Mouse (Mus musculus): Measurements from ENCODE around the gene Mrps16. TPM values are rescaled to one million over a fixed set of nuclear protein-coding genes. Genes with fewer than 3 reads are reported as not detected.

Mrps16 gene
- total RNA-seq (2015) (60.7 and 78.0 TPM in 2 replicates), total RNA-seq (2017) (22.2 and 43.8 TPM in 2 replicates)

- ATAC-seq (ENCODE audit: poor library complexity, severe bottlenecking) = peak; percentile 94
These were observed at the start of gene Mrps16 for GRCm38 (mm10) chr14:20393205-20393913. Gene Mrps16 (minus strand): TSS chr14:20393634.

- ATAC-seq (ENCODE audit: poor library complexity, severe bottlenecking) = no peak
These were observed 48.8 kb upstream of the Mrps16 start for GRCm38 (mm10) chr14:20442252-20442651.

DNA sequence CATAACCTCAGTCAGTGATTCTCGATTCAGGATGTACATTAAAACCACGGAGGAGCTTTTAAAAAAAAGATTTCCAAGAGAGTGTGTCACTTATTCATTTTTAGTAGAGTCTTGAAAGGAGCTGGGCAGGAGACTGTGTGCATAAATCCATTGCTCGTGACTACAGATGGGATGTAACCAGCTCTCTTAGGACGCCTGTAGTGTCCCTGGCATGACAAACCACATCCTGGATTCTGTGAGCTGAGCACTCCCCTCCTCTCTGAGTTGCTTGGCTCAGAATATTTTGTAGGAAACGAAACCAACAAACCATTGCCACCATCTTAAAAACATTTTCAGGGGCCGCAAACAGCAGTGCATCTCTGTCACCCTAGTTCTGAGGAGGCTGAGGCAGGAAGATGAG, 43.5 kb upstream of the Mrps16 start:
- ATAC-seq (ENCODE audit: poor library complexity, severe bottlenecking) = no peak

- ATAC-seq (ENCODE audit: poor library complexity, severe bottlenecking) = no peak
These were observed 39.0 kb upstream of the Mrps16 start for GRCm38 (mm10) chr14:20432420-20432819.

- no peak for ATAC-seq (ENCODE audit: poor library complexity, severe bottlenecking)
These were observed 38.3 kb upstream of the Mrps16 start for GRCm38 (mm10) chr14:20431726-20432125.

- no peak for ATAC-seq (ENCODE audit: poor library complexity, severe bottlenecking)
These were observed 36.4 kb upstream of the Mrps16 start for GRCm38 (mm10) chr14:20429833-20430232.

- ATAC-seq (ENCODE audit: poor library complexity, severe bottlenecking) = no peak
These were observed 35.2 kb upstream of the Mrps16 start for GRCm38 (mm10) chr14:20428593-20428992.

GRCm38 (mm10) chr14:20423046-20423445, 29.6 kb upstream of the Mrps16 start:
- ATAC-seq (ENCODE audit: poor library complexity, severe bottlenecking) = no peak

GRCm38 (mm10) chr14:20422257-20422656, 28.8 kb upstream of the Mrps16 start:
- no peak for ATAC-seq (ENCODE audit: poor library complexity, severe bottlenecking)

DNA sequence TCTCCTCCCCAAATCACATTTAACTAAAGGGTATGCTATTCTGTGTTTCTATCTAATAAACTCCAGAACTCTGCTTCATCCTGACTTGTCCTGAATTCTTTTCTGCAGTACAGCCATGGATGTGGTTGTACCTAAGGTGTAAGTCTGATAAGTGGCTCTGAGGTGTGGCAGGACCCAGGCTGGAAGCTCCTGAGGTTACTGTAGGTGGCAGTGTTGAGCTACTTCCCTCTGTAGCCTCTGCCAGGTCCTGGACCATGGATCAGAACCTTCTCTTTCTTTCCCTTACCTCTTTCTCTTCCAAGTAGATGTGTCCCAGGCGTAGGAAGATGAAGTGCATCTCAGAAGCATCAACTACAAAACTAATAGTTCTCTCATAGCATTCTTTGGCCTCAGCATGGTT, 6.6 kb upstream of the Mrps16 start:
- ATAC-seq (ENCODE audit: poor library complexity, severe bottlenecking) = peak; percentile 87

DNA sequence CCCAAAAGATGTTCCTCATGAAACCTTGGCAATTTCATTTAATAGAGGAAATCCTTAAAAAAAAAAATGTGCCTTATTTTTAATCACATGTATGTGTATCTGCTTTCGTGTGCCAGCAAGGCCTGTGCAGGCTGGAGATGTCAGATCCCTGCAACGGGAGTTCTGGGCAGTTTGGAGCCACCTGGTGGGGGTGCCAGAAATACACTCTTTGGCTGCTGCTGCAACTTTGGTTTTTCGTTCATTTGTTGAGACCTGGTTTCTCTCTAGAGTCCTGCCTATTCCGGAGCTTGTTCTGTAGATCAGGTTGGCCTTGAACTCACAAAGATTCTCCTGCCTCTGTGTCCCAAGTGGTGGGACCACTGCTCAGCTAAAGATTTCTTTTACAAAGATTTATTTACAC, 5.4 kb upstream of the Mrps16 start:
- ATAC-seq (ENCODE audit: poor library complexity, severe bottlenecking) = no peak

DNA sequence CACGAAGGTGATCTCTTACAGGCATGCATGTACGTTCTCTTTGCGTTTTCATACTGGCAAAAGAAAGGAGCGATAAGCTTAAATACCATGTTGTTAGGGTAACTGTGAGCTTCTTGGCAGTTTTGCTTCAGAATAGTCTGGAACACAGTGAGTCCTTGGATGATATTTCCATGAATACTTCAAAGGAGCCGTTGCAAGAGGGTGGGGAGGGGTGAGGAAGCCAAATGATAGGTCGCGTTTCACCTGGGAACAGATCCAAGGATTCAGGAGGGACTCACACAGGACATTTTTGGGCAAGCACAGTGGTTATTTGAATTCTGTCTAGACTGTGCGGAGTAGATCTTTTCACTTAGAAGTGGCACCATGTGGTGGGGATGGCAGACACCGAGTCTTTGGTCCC, 3.8 kb upstream of the Mrps16 start:
- no peak for ATAC-seq (ENCODE audit: poor library complexity, severe bottlenecking)

GRCm38 (mm10) chr14:20392326-20392725, 1.1 kb downstream of the Mrps16 start:
- ATAC-seq (ENCODE audit: poor library complexity, severe bottlenecking) = no peak

DNA sequence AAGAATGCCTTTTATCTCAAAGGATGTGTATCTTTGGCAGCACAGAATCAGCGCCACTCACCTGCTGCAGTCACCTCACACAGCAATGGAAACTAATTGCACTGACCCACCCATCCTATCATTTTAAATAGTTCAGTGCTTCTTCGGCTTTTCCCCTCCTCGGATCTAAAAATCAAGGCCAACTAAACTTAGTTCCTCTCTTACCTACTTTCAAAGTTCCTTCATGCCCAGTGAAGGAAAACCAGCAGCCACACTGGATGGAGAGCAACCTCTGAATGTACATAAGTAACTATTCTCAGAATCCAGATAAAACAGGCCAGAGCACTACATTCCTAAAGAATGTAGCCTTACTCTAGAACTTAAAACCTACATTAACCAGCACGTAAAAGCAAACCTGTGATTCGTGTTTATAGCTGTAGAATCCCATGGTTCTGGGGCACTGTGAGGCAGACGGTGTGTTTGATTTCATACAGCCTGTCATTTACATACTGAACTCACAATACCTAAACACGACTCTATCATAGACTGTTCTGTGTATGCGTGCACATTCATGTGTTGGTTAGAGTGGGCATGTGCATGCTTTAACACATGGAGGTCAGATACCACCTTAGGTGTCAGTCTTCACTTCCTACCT, 3.9 kb downstream of the Mrps16 start:
- no peak for ATAC-seq (ENCODE audit: poor library complexity, severe bottlenecking)

DNA sequence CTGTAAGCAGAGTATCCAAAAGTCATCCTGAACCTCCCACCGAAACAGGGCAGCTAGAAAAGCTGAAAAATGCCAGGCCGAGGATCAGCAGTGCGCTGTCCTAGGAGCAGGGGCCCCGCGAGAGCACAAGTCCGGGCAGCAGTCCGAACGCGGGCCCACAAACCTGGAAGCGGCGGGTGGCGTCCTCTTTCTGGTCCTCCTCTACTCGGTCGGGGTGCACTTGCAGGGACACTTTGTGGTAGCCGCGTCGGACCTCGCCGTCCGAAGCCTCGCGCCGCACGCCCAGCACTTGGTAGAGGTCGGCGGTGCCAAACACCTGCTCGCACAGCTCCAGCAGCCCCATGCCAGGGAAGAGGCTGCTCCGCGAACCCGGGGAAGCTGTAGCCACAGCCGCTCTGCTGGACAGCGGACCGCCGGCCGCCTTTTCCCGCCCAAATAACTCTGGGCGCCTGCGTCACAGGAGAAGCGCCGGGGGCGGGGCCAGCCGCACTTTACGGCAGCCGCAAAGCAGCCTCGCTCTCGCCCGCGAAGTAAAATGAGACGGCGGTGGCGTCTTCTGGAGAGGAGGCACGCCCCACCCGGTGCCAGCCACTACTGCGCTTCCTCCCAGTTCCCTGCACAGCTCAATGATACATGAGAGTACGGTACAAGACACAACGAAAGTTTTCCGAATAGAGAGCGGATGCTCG, 4.8 kb downstream of the Mrps16 start, which contains the start of gene Dnajc9:
Gene Dnajc9, minus strand, starts transcription at position 470 of the 689 bp plus-strand sequence.
- peak; percentile 86 for ATAC-seq (ENCODE audit: poor library complexity, severe bottlenecking)

GRCm38 (mm10) chr14:20379753-20380430, 13.5 kb downstream of the Mrps16 start:
- ATAC-seq (ENCODE audit: poor library complexity, severe bottlenecking) = peak; percentile 50

DNA sequence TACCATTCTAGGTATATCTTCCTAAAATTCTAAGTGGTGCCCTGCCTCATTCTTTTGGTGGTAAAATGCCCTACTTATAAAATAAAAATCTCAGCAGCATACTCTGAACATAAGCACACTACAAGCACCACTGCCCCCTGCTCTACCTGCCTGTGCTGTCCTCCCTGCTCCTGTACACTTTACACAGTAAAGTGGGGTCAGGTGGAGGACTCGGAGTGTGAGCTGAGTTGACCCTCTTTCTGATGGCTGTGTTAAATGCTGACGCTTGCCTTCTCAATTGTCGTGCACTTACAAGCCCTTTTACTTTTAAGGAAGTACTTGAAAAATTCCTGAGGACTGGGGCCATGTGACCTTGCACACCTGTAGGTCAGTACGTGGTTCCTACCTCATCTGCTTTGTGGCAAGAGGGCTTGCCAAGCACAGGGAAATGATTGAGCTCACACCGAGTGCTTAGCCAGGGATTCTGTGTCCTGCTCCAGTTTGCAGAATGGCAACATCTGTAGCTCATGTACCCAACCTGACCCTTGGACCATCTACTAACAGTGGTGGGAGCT, 14.3 kb downstream of the Mrps16 start:
- ATAC-seq (ENCODE audit: poor library complexity, severe bottlenecking) = no peak

DNA sequence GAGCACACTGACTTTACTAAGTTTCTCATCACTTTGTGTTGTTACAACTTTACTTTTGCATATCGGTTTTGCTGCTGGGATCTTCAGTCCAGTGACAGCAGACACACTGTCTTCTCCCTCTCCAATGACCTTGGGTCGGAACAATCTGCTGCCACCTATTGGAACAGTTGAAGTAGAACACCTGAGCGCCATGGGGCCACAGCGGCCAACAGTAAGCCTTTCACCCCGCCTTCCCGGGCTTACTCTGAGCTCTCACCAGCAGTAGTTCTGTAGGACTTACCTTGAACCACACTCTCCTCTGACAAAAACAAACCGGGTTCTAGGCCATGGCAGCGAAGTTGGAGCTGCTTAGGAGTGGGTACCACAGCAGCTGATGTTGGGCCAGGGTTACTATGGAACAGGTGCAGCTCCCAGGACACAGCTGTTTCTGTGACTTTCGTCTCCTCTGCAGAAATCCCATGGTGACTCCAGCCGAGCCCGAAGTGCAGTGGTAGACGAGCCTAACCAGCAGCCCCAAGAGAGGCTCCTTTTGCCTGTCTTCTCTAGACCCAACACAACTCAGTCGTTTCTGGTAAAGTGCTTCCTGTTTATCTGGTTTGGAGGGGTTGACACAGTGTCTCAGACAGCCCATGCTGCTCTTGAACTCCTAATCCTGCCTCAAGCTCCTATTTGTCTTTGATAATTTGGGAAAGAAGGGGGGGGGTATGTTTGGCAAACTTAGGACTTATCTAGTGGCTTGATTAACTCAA, 14.9 kb downstream of the Mrps16 start:
- ATAC-seq (ENCODE audit: poor library complexity, severe bottlenecking) = peak; percentile 99

- no peak for ATAC-seq (ENCODE audit: poor library complexity, severe bottlenecking)
These were observed 16.3 kb downstream of the Mrps16 start for GRCm38 (mm10) chr14:20377112-20377521.

DNA sequence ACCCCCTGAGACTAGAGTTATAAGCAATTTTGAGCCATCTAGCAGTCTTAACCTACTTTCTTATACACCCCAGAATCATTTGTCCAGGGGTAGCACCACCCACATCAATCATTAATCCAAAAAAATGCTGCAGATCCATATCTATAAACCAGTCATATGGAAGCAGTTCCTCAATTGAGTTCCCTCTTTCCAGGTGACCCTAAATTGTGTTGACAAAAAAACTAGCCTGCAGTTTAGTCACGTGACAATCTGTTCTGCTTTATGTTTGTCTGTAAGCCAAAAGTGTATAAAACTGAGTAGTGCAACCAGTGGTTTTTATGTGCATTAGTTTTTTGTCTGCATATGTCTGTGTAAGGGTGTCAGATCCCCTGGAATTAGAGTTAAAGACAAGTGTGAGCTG, 21.6 kb downstream of the Mrps16 start:
- no peak for ATAC-seq (ENCODE audit: poor library complexity, severe bottlenecking)

Data from megakaryocyte, adult 5-6 weeks (primary cell).